28 mouse cellular contexts compared by ENCODE assay signal in the genomic region with DNA sequence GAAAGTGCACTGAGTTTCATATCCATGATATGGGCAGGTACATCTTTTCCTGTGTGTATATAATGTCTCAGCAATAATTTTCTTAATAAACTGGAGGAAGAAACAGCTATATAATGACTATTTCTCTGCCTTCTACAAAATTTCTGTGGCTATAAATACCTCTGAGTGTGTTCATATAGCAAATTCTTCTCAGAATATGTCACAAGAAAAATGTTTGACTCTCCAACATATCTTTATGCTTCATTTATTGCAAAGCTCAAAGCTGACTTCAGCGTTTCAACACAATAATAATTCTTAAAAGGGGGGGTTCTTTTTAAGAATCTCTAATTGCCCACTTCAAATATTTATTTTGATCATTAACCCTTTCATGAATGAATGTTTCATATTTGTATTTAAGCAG.
"Had no signal": no experiment of that assay in that cellular context is flagged by ENCODE, and none has a peak within 500 bp of the region (broad histone marks: within the 10 kb centered on the region; RNA-seq: fewer than 3 reads in every experiment).

No protein-coding gene starts in this region.

- H3K27ac ChIP-seq: embryonic facial prominence, embryonic 10.5 days; embryonic facial prominence, embryonic 12.5 days; embryonic facial prominence, embryonic 13.5 days; embryonic facial prominence, embryonic 15.5 days; forebrain, embryonic 10.5 days; forebrain, embryonic 12.5 days; forebrain, embryonic 13.5 days; forebrain, embryonic 15.5 days; gastrocnemius, adult 2 months; heart, adult 2 months had no signal

- H3K27me3 ChIP-seq: embryonic facial prominence, embryonic 12.5 days; embryonic facial prominence, embryonic 13.5 days; embryonic facial prominence, embryonic 15.5 days; forebrain, embryonic 12.5 days; forebrain, embryonic 13.5 days; forebrain, embryonic 15.5 days had no signal

- H3K9ac ChIP-seq: embryonic facial prominence, embryonic 12.5 days; embryonic facial prominence, embryonic 13.5 days; embryonic facial prominence, embryonic 15.5 days; forebrain, embryonic 12.5 days; forebrain, embryonic 13.5 days; forebrain, embryonic 15.5 days; forebrain, postnatal 0 days had no signal

- H3K4me3 ChIP-seq: embryonic facial prominence, embryonic 10.5 days; embryonic facial prominence, embryonic 12.5 days; embryonic facial prominence, embryonic 13.5 days; embryonic facial prominence, embryonic 15.5 days; erythroblast, embryonic 14.5 days; forebrain, embryonic 10.5 days; forebrain, embryonic 12.5 days; forebrain, embryonic 13.5 days; forebrain, embryonic 15.5 days; gastrocnemius, adult 2 months; heart, adult 2 months had no signal

- H3K4me2 ChIP-seq: embryonic facial prominence, embryonic 12.5 days; embryonic facial prominence, embryonic 13.5 days; embryonic facial prominence, embryonic 15.5 days; forebrain, embryonic 12.5 days; forebrain, embryonic 13.5 days; forebrain, embryonic 15.5 days had no signal

- H3K4me1 ChIP-seq: embryonic facial prominence, embryonic 10.5 days; embryonic facial prominence, embryonic 12.5 days; embryonic facial prominence, embryonic 13.5 days; embryonic facial prominence, embryonic 15.5 days; forebrain, embryonic 10.5 days; forebrain, embryonic 12.5 days; forebrain, embryonic 13.5 days; forebrain, embryonic 15.5 days had no signal

- ATAC-seq: forebrain, embryonic 13.5 days; forebrain, embryonic 14.5 days; forebrain, embryonic 15.5 days; forebrain, embryonic 16.5 days; forebrain, postnatal 0 days had no signal

- H3K9me3 ChIP-seq: embryonic facial prominence, embryonic 12.5 days; embryonic facial prominence, embryonic 13.5 days; embryonic facial prominence, embryonic 15.5 days; forebrain, embryonic 10.5 days; forebrain, embryonic 12.5 days; forebrain, embryonic 13.5 days; forebrain, embryonic 15.5 days had no signal

- DNase-seq: cerebellum, adult 8-10 months; cerebellum, adult 9-10 months; cerebellum, adult 9-11 months; cerebellum, postnatal 10 days; cerebellum, postnatal 14 days; cerebellum, postnatal 25 days; cerebellum, postnatal 36 days; embryo, embryonic 11 days; forebrain, postnatal 0 days; gastrocnemius, adult 2 months; gastrocnemius, postnatal 10 days; gastrocnemius, postnatal 14 days; gastrocnemius, postnatal 25 days; gastrocnemius, postnatal 36 days; heart, adult 11 months; heart, adult 18-20 months; heart, adult 2 months had no signal

- H3K36me3 ChIP-seq: embryonic facial prominence, embryonic 10.5 days; embryonic facial prominence, embryonic 12.5 days; embryonic facial prominence, embryonic 13.5 days; embryonic facial prominence, embryonic 15.5 days; forebrain, embryonic 10.5 days; forebrain, embryonic 12.5 days; forebrain, embryonic 15.5 days had no signal
